ENCODE assay signal across 27 mouse cellular contexts in genomic region chr5:123528641-123529040, GRCm38 (mm10). TPM values are rescaled to one million over a fixed set of nuclear protein-coding genes. Genes with fewer than 3 reads are reported as not detected.
A peak's percentile ranks its signal among the peaks of the same experiment; 100 is the strongest.
DNase-seq lines count a peak whose midpoint lies in the region; ATAC-seq lines count a peak whose summit lies in the region.
"Had no signal": no experiment of that assay in that cellular context is flagged by ENCODE, and none has a peak within 500 bp of the region (broad histone marks: within the 10 kb centered on the region; RNA-seq: fewer than 3 reads in every experiment).

No protein-coding gene starts in this region.

- WGBS in midbrain, embryonic 11.5 days: 84% methylated on average over 7 of the region's 7 CpGs
- 80% methylated on average over 7 of the region's 7 CpGs for WGBS in midbrain, embryonic 13.5 days

- H3K27ac ChIP-seq in midbrain, embryonic 11.5 days (ENCODE audit: low read depth, low read length): no peak overlapping the region
- no peak overlapping the region for H3K27ac ChIP-seq in midbrain, embryonic 13.5 days
- H3K27ac ChIP-seq: embryonic facial prominence, embryonic 13.5 days; heart, embryonic 15.5 days; hindbrain, embryonic 12.5 days; limb, embryonic 12.5 days; liver, embryonic 13.5 days; stomach, postnatal 0 days had no signal

- H3K4me1 ChIP-seq in midbrain, embryonic 11.5 days (ENCODE audit: control insufficient read depth, insufficient read depth, low read length): peaks cover 4% of the 10 kb centered on the region
- peaks cover 8% of the 10 kb centered on the region for H3K4me1 ChIP-seq in midbrain, embryonic 13.5 days (replicated peaks)

- ATAC-seq in midbrain, embryonic 11.5 days (ENCODE audit: low FRiP score): no peak
- no peak for ATAC-seq in midbrain, embryonic 13.5 days
- ATAC-seq: inflammation-experienced regulatory T-cells, adult 6 months had no signal

- H3K27me3 ChIP-seq in midbrain, embryonic 11.5 days (ENCODE audit: control insufficient read depth, insufficient read depth, low read length): no peaks in the 10 kb centered on the region
- no peaks in the 10 kb centered on the region for H3K27me3 ChIP-seq in midbrain, embryonic 13.5 days
- H3K27me3 ChIP-seq: embryonic facial prominence, embryonic 13.5 days; heart, embryonic 15.5 days; hindbrain, embryonic 12.5 days; limb, embryonic 12.5 days; liver, embryonic 13.5 days had no signal

- H3K4me2 ChIP-seq in midbrain, embryonic 11.5 days: no peak overlapping the region
- no peak overlapping the region for H3K4me2 ChIP-seq in midbrain, embryonic 13.5 days (replicated peaks)
- H3K4me2 ChIP-seq: embryonic facial prominence, embryonic 13.5 days; heart, embryonic 15.5 days; hindbrain, embryonic 12.5 days; limb, embryonic 12.5 days; liver, embryonic 13.5 days had no signal

- DNase-seq in adrenal gland, adult 2 months: peak; percentile 34
- no peak for DNase-seq in adrenal gland, postnatal 10 days
- DNase-seq in heart, adult 11 months: peak; percentile 84
- DNase-seq in heart, postnatal 36 days: no peak
- DNase-seq in midbrain, embryonic 11.5 days (ENCODE audit: low spot score, missing footprints): peak; percentile 12
- DNase-seq in thymus, postnatal 14 days: peak; percentile 3
- DNase-seq in thymus, postnatal 10 days (ENCODE audit: low spot score in 2 of 2): no peak
- DNase-seq: kidney, adult 9 months; kidney, postnatal 36 days; liver, embryonic 13.5 days; thymus, postnatal 4 days had no signal

- intact Hi-C loops in heart, postnatal 36 days (cut with DNase I): no loop called here

- no peaks in the 10 kb centered on the region for H3K9me3 ChIP-seq in midbrain, embryonic 11.5 days (ENCODE audit: control insufficient read depth, low read length)
- no peaks in the 10 kb centered on the region for H3K9me3 ChIP-seq in midbrain, embryonic 13.5 days
- H3K9me3 ChIP-seq: embryonic facial prominence, embryonic 13.5 days; heart, embryonic 15.5 days; hindbrain, embryonic 12.5 days; limb, embryonic 12.5 days; liver, embryonic 13.5 days had no signal

- no peak overlapping the region for H3K9ac ChIP-seq in midbrain, embryonic 11.5 days (ENCODE audit: low read length)
- no peak overlapping the region for H3K9ac ChIP-seq in midbrain, embryonic 13.5 days (replicated peaks)
- H3K9ac ChIP-seq: embryonic facial prominence, embryonic 13.5 days; heart, embryonic 15.5 days; hindbrain, embryonic 12.5 days; limb, embryonic 12.5 days; liver, embryonic 13.5 days had no signal

- 0 out of 2 replicates have a peak, but pooled peaks cover 4% of the 10 kb centered on the region for H3K36me3 ChIP-seq in midbrain, embryonic 11.5 days (ENCODE audit: control insufficient read depth, insufficient read depth, low read length)
- peaks cover 61% of the 10 kb centered on the region for H3K36me3 ChIP-seq in midbrain, embryonic 13.5 days

- H3K4me3 ChIP-seq in midbrain, embryonic 11.5 days (ENCODE audit: low read depth, low read length): no peak overlapping the region
- H3K4me3 ChIP-seq in midbrain, embryonic 13.5 days (replicated peaks): no peak overlapping the region
- H3K4me3 ChIP-seq: embryonic facial prominence, embryonic 13.5 days; heart, embryonic 15.5 days; hindbrain, embryonic 12.5 days; limb, embryonic 12.5 days; liver, embryonic 13.5 days had no signal

RNA-seq across cellular contexts. Expression of gene Gm49027, which starts 3.4 kb away (rescaled TPM):
- 10 to 100 TPM in 1 of 2 experiments, 1 to 10 TPM in 1; 4.5 to 10.2 TPM for total RNA-seq in adrenal gland, adult 2 months (2021)
- 43.0 and 69.6 TPM in 2 replicates for polyA plus RNA-seq in adrenal gland, adult 2 months (2012; rRNA removed)
- 10 to 100 TPM in 1 of 2 experiments, 1 to 10 TPM in 1; 8.9 to 19.0 TPM for total RNA-seq in adrenal gland, postnatal 10 days (2021)
- total RNA-seq in heart, postnatal 36 days (2021): not detected
- polyA plus RNA-seq in midbrain, embryonic 11.5 days (2014; fragmentation: Nextera tagmentation; extraction: Ambion mirVana): 0.44 and 0.72 TPM in 2 replicates
- 1.1 and 1.5 TPM in 2 replicates for polyA plus RNA-seq in midbrain, embryonic 13.5 days (2015; fragmentation: Nextera tagmentation; extraction: Ambion mirVana)
- total RNA-seq: granulocyte monocyte progenitor cell, adult 5-6 weeks had no signal

RNA-seq across cellular contexts. Expression of gene Diablo, which starts 4.7 kb away (rescaled TPM):
- 10 to 100 TPM; 75.9 to 96.1 TPM for total RNA-seq in adrenal gland, adult 2 months (2021)
- polyA plus RNA-seq in adrenal gland, adult 2 months (2012; rRNA removed): 64.6 and 87.2 TPM in 2 replicates
- 10 to 100 TPM; 66.7 to 85.1 TPM for total RNA-seq in adrenal gland, postnatal 10 days (2021)
- total RNA-seq in heart, postnatal 36 days (2021): 10 to 100 TPM; 63.0 to 67.5 TPM
- polyA plus RNA-seq in midbrain, embryonic 11.5 days (2014; fragmentation: Nextera tagmentation; extraction: Ambion mirVana): 167 and 169 TPM in 2 replicates
- polyA plus RNA-seq in midbrain, embryonic 13.5 days (2015; fragmentation: Nextera tagmentation; extraction: Ambion mirVana): 131 and 135 TPM in 2 replicates

RNA-seq across cellular contexts. Expression of gene B3gnt4, which starts 18.4 kb away (rescaled TPM):
- under 1 TPM in 1 of 2 experiments, not detected in 1; 0.93 TPM for total RNA-seq in adrenal gland, adult 2 months (2021)
- 0.18 and 0.56 TPM in 2 replicates for polyA plus RNA-seq in adrenal gland, adult 2 months (2012; rRNA removed)
- total RNA-seq in adrenal gland, postnatal 10 days (2021): under 1 TPM; 0.27 to 0.30 TPM
- not detected for total RNA-seq in heart, postnatal 36 days (2021)
- polyA plus RNA-seq in midbrain, embryonic 11.5 days (2014; fragmentation: Nextera tagmentation; extraction: Ambion mirVana): 0.88 and 1.1 TPM in 2 replicates
- polyA plus RNA-seq in midbrain, embryonic 13.5 days (2015; fragmentation: Nextera tagmentation; extraction: Ambion mirVana): 1.5 TPM in 2 replicates
- total RNA-seq: granulocyte monocyte progenitor cell, adult 5-6 weeks; megakaryocyte, adult 5-6 weeks had no signal

RNA-seq across cellular contexts. Expression of gene Il31, which starts 39.4 kb away (rescaled TPM):
- total RNA-seq in adrenal gland, adult 2 months (2021): not detected
- polyA plus RNA-seq in adrenal gland, adult 2 months (2012; rRNA removed): not detected in 2 replicates
- not detected for total RNA-seq in adrenal gland, postnatal 10 days (2021)
- total RNA-seq in heart, postnatal 36 days (2021): not detected
- polyA plus RNA-seq in midbrain, embryonic 11.5 days (2014; fragmentation: Nextera tagmentation; extraction: Ambion mirVana): not detected in 2 replicates
- not detected in 2 replicates for polyA plus RNA-seq in midbrain, embryonic 13.5 days (2015; fragmentation: Nextera tagmentation; extraction: Ambion mirVana)
- total RNA-seq: adrenal gland, adult 18-20 months; granulocyte monocyte progenitor cell, adult 5-6 weeks; left cerebral cortex, adult 8-10 months; megakaryocyte, adult 5-6 weeks; MEL had no signal
- polyA plus RNA-seq: cerebellum, adult 2 months; cortical plate, adult 2 months; embryonic facial prominence, embryonic 13.5 days; heart, embryonic 15.5 days; hindbrain, embryonic 12.5 days; inflammation-experienced regulatory T-cells, adult 6 months; limb, embryonic 12.5 days; liver, embryonic 13.5 days; lung, embryonic 16.5 days; neural tube, embryonic 11.5 days; stomach, postnatal 0 days had no signal

RNA-seq across cellular contexts. Expression of gene Lrrc43, which starts 39.5 kb away (rescaled TPM):
- not detected for total RNA-seq in adrenal gland, adult 2 months (2021)
- polyA plus RNA-seq in adrenal gland, adult 2 months (2012; rRNA removed): not detected in 2 replicates
- not detected for total RNA-seq in adrenal gland, postnatal 10 days (2021)
- total RNA-seq in heart, postnatal 36 days (2021): not detected
- polyA plus RNA-seq in midbrain, embryonic 11.5 days (2014; fragmentation: Nextera tagmentation; extraction: Ambion mirVana): not detected in 2 replicates
- polyA plus RNA-seq in midbrain, embryonic 13.5 days (2015; fragmentation: Nextera tagmentation; extraction: Ambion mirVana): 0.15 and 0.28 TPM in 2 replicates
- total RNA-seq: adrenal gland, adult 18-20 months; granulocyte monocyte progenitor cell, adult 5-6 weeks; megakaryocyte, adult 5-6 weeks; MEL had no signal
- polyA plus RNA-seq: embryonic facial prominence, embryonic 13.5 days; inflammation-experienced regulatory T-cells, adult 6 months; limb, embryonic 12.5 days; liver, embryonic 13.5 days; neural tube, embryonic 11.5 days; stomach, postnatal 0 days had no signal

Comparison
In these comparisons a context has a peak if more than half of its experiments do, and no peak if none do; other contexts are left out.
1. DNase-seq: peak in adrenal gland, adult 2 months (single experiment), heart, adult 11 months (single experiment), midbrain, embryonic 11.5 days (single experiment) and thymus, postnatal 14 days (single experiment); none in adrenal gland, postnatal 10 days (single experiment), heart, postnatal 36 days (0 of 2) and thymus, postnatal 10 days (0 of 2).
2. RNA of gene Gm49027, which starts 3.4 kb away (total RNA-seq): 8.9 to 19.0 TPM in adrenal gland, postnatal 10 days and 4.5 to 10.2 TPM in adrenal gland, adult 2 months; not detected in heart, postnatal 36 days; every median in the first group is over 4 times any median in the second.